Mouse (Mus musculus) urinary bladder, postnatal 36 days (tissue): ENCODE data around the gene Itga9.

Experiments
- DNase-seq, 2 experiments: peaks; one replicate each; pipeline ENCODE4 v3.0.0; 2022; ENCODE audit warnings: low spot score in 2 of 2, mixed read lengths in 1 of 2

The Itga9 gene

GRCm38 (mm10) chr9:118944388-118944787 lies 337.9 kb downstream of the Itga9 start:
- DNase-seq, result no peak

GRCm38 (mm10) chr9:118948486-118948885 lies 342.0 kb downstream of the Itga9 start:
- DNase-seq, result no peak

- DNase-seq, result no peak
Measured at GRCm38 (mm10) chr9:118949124-118949523, 342.6 kb downstream of the Itga9 start.

GRCm38 (mm10) chr9:118949654-118950053 lies 343.2 kb downstream of the Itga9 start:
- no peak for DNase-seq

GRCm38 (mm10) chr9:118950061-118950460 lies 343.6 kb downstream of the Itga9 start:
- no peak for DNase-seq
